Mouse (Mus musculus): Measurements from ENCODE around the gene Gm10570.

The Gm10570 gene

GRCm38 (mm10) chr4:130304746-130305145 lies 3.7 kb downstream of the Gm10570 start:
- no peak for DNase-seq (ENCODE audit: low spot score)

GRCm38 (mm10) chr4:130302285-130302870 lies 6.1 kb downstream of the Gm10570 start:
- DNase-seq (ENCODE audit: low spot score), result peak; percentile 17

DNA sequence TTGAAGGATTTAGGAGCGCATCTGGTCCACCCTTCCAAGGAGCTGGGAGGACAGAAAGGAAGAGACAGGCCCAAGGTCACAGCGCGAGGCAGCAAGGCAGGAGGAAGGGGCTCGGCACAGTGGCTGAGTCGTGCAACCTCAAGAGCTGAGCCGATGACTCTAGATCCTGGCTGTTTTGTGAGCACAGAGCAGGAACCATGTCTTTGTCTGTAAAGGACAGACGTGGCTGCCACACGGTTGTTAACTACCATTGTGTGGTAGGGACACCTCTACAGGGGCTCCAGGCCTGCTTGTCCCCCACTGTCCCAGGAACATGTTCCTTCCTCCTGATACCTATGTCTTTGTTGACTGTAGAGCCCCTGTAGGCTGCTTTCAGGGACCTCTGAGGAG lies 8.8 kb downstream of the Gm10570 start:
- DNase-seq (ENCODE audit: low spot score), result no peak

DNA sequence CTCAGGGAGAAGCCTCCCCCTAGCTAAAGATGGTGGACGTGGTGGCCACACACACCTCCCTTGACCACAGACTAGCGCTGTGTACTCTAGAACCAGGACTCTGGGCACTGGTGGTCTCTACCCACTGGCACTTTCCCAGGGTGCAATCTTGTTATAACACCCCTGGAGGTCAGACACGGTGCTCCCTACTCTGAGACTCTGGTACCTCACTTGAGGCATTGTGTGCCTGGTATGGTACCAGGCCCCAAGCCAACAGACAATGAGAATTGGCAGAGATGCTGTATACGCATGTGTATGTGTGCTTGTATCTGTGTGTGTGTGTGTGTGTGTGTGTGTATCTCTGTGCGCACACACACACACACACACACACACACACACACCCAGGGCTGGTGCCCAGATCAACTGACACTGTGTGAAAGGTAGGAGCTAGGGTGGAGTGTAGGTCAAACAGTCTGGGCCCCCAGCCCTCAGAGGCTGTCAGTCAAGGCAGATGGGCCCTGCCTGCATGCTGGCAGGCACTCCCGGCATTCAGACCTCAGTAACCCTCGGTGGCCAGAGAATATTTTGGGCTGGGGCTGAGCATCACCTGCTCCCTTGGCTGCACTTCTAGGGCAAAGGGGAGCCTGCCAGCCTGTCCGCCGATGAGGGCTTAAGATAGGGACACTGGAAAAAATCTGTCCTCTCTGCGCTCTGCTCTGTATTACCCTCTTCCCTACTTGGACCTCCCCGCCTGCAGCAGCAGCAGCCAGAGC lies 9.4 kb downstream of the Gm10570 start:
- DNase-seq (ENCODE audit: low spot score), result no peak

- peak; percentile 83 for DNase-seq (ENCODE audit: low spot score)
These were observed 11.3 kb downstream of the Gm10570 start for GRCm38 (mm10) chr4:130297123-130297529.

DNA sequence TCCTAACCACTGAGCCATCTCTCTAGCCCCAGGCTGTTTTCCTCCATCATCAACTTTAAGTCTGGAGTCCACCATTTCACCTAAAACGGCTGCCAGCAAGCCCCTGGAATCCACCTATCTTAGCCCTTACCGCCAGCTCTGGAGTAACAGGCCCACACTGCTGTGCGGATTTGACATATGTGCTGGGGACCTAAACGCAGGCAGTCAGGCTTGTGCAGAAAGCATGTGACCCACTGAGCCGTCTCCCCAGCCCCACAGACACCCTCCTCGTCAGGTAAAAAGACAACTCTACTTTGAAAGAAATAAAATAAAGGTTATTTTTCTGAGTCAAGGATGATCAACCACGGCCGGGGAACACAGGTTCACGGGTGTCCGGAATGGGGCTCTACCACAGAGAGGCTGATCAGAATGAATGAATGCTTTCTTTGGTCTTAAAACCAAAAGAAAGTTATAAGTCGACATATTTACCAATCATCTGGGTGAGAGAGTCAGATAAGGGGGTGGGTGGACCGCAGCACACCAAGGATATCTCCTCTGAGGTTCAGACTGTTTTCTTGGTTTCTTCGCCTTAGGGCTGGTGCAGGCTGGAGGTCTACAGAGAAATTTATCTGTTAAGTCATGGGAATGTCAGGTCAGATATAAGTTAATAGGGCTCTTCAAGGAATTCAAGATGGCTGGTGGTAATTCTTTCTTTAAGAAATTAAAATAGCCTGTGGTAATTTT lies 12.1 kb downstream of the Gm10570 start:
- DNase-seq (ENCODE audit: low spot score), result no peak

- DNase-seq (ENCODE audit: low spot score), result no peak
These were observed 13.3 kb downstream of the Gm10570 start for GRCm38 (mm10) chr4:130295047-130295745.

- no peak for DNase-seq (ENCODE audit: low spot score)
These were observed 14.0 kb downstream of the Gm10570 start for GRCm38 (mm10) chr4:130294513-130294912.

DNA sequence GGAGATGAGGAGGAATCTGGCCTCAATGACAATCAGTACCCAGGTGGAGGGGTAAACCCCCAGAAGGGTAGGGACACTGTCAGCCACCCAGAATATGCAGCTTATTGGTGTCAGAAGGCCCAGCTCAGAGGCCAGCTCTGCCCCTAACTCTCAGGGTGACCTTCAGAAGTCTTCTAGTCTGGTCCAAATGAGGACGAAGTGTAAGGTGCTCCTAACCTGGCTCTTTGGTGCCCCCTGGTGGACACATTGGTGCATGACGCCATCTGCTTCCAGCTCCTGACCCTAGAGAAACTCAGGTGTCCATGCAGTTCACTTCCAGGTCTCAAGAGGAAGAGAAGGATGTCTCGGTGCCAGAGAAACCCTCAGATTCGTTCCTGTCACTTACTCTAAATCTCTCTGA lies 16.2 kb downstream of the Gm10570 start:
- DNase-seq (ENCODE audit: low spot score), result peak; percentile 92

DNA sequence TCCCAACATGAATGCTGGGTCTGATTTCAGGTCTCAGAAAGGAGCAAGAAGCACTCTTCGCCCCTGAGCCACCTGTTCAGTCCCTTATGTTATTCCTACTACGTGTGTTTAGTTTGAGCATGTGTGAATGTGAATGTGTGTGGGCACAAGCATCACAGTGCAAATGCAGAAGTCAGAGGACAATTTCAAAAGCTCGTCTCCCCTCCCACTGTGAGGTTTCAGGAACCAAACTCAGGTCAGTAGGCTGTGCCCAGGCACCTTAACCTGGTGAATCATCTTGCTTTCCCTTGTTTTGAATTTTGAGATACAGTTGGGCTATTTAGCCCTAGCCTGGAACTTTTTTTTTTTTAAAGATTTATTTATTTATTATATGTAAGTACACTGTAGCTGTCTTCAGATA lies 18.6 kb downstream of the Gm10570 start:
- no peak for DNase-seq (ENCODE audit: low spot score)

GRCm38 (mm10) chr4:130286531-130286930 lies 21.9 kb downstream of the Gm10570 start:
- DNase-seq (ENCODE audit: low spot score), result no peak

- DNase-seq (ENCODE audit: low spot score), result no peak
These were observed 24.6 kb downstream of the Gm10570 start for GRCm38 (mm10) chr4:130283826-130284225.

DNA sequence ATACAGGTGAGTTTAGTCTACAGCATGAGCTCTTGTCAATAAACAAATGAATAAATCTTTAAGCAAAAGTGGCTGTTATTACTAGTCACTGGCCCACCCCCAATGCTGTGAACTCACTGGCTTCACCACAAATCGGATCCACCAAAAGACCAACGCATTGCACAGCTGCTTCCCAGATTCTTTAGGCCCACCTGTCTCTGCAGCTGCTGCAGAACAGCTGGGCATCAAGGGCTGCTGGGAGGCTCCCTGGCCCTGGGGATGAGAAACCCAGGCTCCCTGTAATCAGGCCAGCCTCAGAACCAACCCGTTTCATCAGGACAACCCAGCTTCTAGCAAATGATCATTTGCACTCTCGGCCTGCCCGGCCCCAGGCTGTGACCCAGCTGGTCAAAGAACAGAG lies 25.6 kb downstream of the Gm10570 start:
- no peak for DNase-seq (ENCODE audit: low spot score)

GRCm38 (mm10) chr4:130279105-130279504 lies 29.4 kb downstream of the Gm10570 start, which contains the start of gene Serinc2:
TSS of gene Serinc2 (minus strand) at chr4:130279205.
- no peak for DNase-seq (ENCODE audit: low spot score)

DNA sequence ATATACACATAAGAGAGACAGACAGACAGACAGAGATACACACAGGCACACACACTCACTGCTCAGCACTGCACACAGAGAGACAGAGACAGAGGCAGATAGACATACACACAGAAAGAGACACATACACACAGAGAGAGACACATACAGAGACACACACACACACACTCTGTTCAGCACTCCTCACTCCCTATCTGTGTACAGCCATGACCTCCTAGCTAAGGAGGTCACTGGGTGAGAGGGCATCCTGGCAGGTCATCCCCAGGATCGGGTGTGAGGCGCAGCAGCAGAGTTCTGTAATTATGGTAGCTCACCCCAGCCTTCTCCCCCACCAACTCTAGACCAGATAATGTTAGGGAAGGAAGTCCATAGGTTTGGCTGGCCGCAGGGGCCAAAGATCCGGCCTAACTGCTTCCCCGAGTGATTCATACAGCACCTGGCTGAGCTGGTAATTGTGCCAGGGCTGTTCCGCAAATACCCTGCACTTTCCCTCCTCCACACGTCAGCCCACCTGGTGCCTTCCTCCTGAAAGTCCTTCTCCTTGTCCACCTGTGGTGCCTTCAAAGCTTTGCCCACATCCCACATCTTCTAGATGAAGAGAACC lies 31.8 kb downstream of the Gm10570 start:
- DNase-seq (ENCODE audit: low spot score), result no peak

- DNase-seq (ENCODE audit: low spot score), result no peak
These were observed 32.7 kb downstream of the Gm10570 start for GRCm38 (mm10) chr4:130275823-130276105.

GRCm38 (mm10) chr4:130275016-130275822 lies 33.3 kb downstream of the Gm10570 start:
- DNase-seq (ENCODE audit: low spot score), result peak; percentile 49

DNA sequence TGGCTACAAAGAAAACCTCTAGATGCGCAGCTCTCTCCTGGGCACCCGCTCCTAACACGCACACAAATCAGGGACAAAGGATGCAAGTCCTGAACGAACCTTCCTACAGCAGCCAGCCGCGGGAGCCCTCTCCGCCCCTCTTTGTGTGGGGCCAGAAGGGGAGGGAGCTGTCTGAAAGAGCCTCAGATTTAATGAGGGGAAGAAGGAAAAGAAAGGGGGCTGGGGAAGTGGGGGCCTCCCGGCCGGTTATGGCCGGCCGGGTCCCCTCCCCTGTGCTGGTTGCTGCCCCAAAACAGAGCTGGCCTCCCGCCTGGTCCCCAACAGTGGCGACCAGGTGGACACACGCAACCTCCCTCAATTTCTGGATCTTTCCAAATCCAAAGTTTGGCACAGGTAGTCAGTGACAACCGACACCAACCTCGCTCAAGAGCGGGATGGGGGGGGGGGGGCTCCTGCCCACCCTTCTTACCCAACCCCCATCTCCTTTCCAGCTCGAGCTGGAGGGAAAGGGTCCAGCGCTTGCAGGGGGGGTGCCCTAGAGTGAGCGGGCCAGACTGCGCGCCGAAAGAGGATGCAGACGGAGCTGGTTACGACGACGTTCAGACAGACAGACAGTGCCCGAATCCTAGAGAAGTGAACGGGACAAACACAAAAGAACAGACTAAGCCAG lies 34.0 kb downstream of the Gm10570 start:
- DNase-seq (ENCODE audit: low spot score), result peak; percentile 75

DNA sequence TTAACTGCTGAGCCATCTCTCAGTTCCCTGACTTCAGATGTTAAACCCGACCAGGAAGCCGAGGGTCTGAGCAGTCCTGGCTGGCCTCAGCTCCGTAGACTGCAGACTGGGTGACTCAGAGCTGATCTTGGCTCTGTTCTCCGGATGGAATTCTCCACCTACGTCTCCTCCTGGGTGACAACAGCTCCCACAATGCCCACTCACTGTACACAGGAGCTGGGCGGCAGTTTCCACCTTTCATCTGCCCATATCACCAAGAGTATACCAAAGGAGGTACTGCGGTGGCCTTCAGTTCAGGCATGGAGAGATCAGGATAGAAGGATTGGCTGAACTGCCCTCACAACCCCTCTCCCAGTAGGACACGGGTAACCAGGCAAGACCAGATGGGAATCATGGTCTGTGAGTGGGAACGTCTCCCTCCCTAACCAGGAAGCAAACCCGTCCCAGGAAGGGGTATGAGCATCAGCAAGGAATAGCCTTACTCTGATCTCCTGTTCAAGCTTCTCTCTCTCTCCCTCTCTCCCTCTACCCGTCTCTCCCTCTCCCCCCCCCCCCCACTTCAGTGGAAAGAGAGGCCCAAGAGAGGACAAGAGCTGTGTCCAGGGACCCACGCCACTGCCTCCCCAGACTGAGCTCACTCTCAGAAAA lies 34.7 kb downstream of the Gm10570 start:
- DNase-seq (ENCODE audit: low spot score), result no peak

DNA sequence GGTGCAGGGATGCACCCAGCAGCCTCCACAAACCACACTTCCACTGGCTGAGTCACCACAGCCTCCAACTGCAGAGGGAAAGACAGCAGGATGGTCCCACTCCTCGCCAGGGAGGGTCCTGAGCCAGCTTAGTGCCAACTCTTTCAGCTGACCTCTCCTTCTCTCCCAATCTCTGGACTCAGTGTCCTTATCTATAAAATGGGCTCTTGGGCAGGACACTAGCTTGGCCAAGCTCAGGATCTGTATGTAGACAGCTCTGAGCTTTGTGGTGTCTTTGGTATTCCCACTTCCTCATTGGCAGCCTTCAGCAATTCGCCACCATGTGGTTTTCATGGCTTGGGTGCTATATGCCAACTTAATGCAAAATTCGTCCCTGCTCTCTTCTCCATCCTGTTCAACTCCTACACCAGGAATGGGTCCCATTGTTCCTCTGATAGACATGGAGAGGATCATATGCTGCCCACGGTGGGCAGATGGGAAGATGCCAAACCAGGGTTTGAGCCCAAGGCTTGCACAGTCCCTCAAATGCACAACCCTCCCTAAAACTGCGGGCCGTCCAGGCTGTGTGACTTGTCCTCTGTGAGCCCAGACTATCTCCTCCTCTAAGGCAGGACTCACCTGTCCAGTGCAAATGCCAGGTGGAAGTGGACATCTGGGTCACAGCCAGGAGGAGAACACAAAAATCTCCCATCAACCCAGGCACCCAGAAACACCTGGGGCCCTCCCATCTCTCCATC lies 37.7 kb downstream of the Gm10570 start:
- DNase-seq (ENCODE audit: low spot score), result no peak

Data from embryo, embryonic 10 days (tissue).